Mouse (Mus musculus) ES-E14 (cell line): ENCODE measurements at regions not wholly inside any gene's neighbourhood (a gene's known extent, or its start where the extent isn't known, plus 50 kb on each side); places are given as distances from the start of the nearest gene placed in this dataset.

Experiments
- DNase-seq: peaks from one replicate; pipeline ENCODE4 v3.0.0-alpha.2; 2013; ENCODE audit warnings: low read depth, low spot score
- H3K27ac ChIP-seq: 2 replicates; pipeline ENCODE4 v1.5.1; 2012; ENCODE audit warnings: low read depth, mild to moderate bottlenecking, low read length, moderate library complexity, mixed read lengths; ENCODE audit not compliant: poor library complexity, insufficient read depth, severe bottlenecking
- H3K36me3 ChIP-seq: 2 replicates; pipeline ENCODE4 v1.6.1; 2012; ENCODE audit warnings: mild to moderate bottlenecking, low read length, moderate library complexity, mixed read lengths; ENCODE audit not compliant: control insufficient read depth, poor library complexity, insufficient read depth, severe bottlenecking
- H3K4me1 ChIP-seq, 2 experiments: fragments of 150-350 bp in 1 of 2; sonication (generic) in 1 of 2; 2 replicates each; pipeline ENCODE4 v1.6.1; 2012; ENCODE audit warnings: low read length in 2 of 2, mild to moderate bottlenecking in 1 of 2, mixed read lengths in 1 of 2; ENCODE audit not compliant: control insufficient read depth in 2 of 2, insufficient read depth in 2 of 2, poor library complexity in 1 of 2
- H3K4me3 ChIP-seq, 2 experiments: fragments of 150-350 bp in 1 of 2; sonication (generic) in 1 of 2; 2 replicates each; pipeline ENCODE4 v1.5.1; 2012; ENCODE audit warnings: low read length in 2 of 2, low read depth in 1 of 2, mild to moderate bottlenecking in 1 of 2, mixed read lengths in 1 of 2; ENCODE audit not compliant: insufficient read depth in 1 of 2, poor library complexity in 1 of 2, severe bottlenecking in 1 of 2
- H3K9ac ChIP-seq: 2 replicates; pipeline ENCODE4 v1.6.1; 2012; ENCODE audit warnings: low read depth, mild to moderate bottlenecking, low read length, mixed read lengths; ENCODE audit not compliant: poor library complexity, insufficient read depth, severe bottlenecking
- H3K9me3 ChIP-seq: fragments of 150-350 bp; sonication (generic); 2 replicates; pipeline ENCODE4 v1.6.1; 2012; ENCODE audit warnings: low read depth, mild to moderate bottlenecking, low read length; ENCODE audit not compliant: control insufficient read depth, insufficient read depth
- CHD2 ChIP-seq: IDR thresholded peaks from 2 replicates; pipeline ENCODE4 v1.6.1; 2014; ENCODE audit warnings: mild to moderate bottlenecking, low read depth, low read length, inconsistent platforms
- HCFC1 ChIP-seq: IDR thresholded peaks from 2 replicates; pipeline ENCODE4 v1.6.1; 2012; ENCODE audit warnings: low read length, inconsistent platforms, borderline replicate concordance; ENCODE audit not compliant: insufficient read depth
- MAFK ChIP-seq: IDR thresholded peaks from 2 replicates; pipeline ENCODE4 v1.6.1; 2014; ENCODE audit warnings: mild to moderate bottlenecking, low read depth, low read length, inconsistent platforms; ENCODE audit not compliant: insufficient read depth
- ZC3H11A ChIP-seq: IDR thresholded peaks from 2 replicates; pipeline ENCODE4 v1.6.1; 2012; ENCODE audit warnings: low read depth, mild to moderate bottlenecking, inconsistent platforms, low read length, borderline replicate concordance
- ZNF384 ChIP-seq: IDR thresholded peaks from 2 replicates; pipeline ENCODE4 v1.6.1; 2012; ENCODE audit warnings: low read depth, low read length, inconsistent platforms
- in situ Hi-C, 2 experiments: fragments of 600-800 bp; cut with MboI; formaldehyde crosslinking; loops; one replicate each; pipeline ENCODE4 v1.15.1; 2025; ENCODE audit warnings: low sequenced_read_pairs in 2 of 2, inconsistent platforms in 1 of 2; ENCODE audit not compliant: unreplicated experiment in 2 of 2

DNA sequence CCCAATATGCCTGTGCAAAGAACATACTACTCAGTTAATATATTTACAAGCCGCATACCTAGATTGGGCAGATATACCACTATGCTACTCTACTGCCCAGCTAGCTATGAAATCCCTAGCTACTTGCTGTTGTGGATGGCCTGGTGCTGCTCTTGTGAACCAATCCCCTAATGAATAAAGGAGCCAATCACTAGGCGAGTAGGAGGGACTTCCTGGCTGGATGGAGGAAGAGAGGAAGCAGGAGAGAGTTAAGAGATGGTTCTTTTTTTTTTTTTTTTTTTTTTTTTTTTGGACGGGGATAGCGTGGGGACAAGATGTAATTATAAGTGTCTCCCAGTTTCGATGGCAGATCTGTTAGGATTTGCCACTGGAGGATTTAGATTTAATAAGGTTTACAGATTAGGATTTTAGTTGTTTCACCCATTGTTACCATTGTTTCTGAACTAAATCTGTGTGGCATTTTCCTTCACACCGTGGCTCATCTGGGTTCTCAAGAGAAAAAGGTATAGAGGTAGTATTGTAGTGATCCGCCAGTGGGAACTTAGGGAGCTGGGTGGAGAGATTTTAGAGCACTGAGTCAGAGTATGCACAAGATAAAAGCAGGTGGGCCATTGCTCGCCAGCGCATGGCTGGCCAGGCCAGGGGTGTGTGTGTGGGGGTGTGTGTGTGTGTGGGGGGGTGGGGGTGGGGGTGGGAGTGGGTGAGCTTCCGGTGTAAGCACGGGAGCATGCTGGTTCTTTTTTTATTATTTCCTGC, 55.1 kb upstream of the Tns3 start:
- H3K36me3 ChIP-seq: no peaks in the 10 kb centered on the region
- peak overlapping the region; percentile 45 to 67 for H3K4me3 ChIP-seq
- peaks cover 5 to 6% of the 10 kb centered on the region in 2 experiments; a peak in 3 of 4 replicates for H3K4me1 ChIP-seq
- peak overlapping the region; percentile 63; the same call in 1 of the 2 replicates for H3K27ac ChIP-seq
- no peaks in the 10 kb centered on the region for H3K9me3 ChIP-seq
- in situ Hi-C loops: no loop called here
- no peak for TF ChIP-seq HCFC1
- no peak for TF ChIP-seq ZC3H11A
- peak; percentile 96 for TF ChIP-seq ZNF384
- no peak for TF ChIP-seq MAFK
- H3K9ac ChIP-seq: peak overlapping the region; percentile 74; the same call in 1 of the 2 replicates
- DNase-seq: no peak

- DNase-seq: no peak
- TF ChIP-seq CHD2 (no peak), HCFC1 (no peak)
- peaks cover 0 to 1% of the 10 kb centered on the region in 2 experiments; a peak in 1 of 4 replicates for H3K4me1 ChIP-seq
- H3K4me3 ChIP-seq: no peak overlapping the region
- H3K27ac ChIP-seq: no peak overlapping the region
- H3K9ac ChIP-seq: no peak overlapping the region
- no peaks in the 10 kb centered on the region for H3K9me3 ChIP-seq
- H3K36me3 ChIP-seq: no peaks in the 10 kb centered on the region
- in situ Hi-C loops: no loop called here
Measured at GRCm38 (mm10) chr11:8717774-8718173, 53.4 kb upstream of the Tns3 start.

- no peak for DNase-seq
- TF ChIP-seq HCFC1 (no peak), CHD2 (no peak)
- H3K4me3 ChIP-seq: no peak overlapping the region
- H3K4me1 ChIP-seq: peaks cover 0 to 1% of the 10 kb centered on the region in 2 experiments; a peak in 1 of 4 replicates
- no peaks in the 10 kb centered on the region for H3K36me3 ChIP-seq
- no peak overlapping the region for H3K9ac ChIP-seq
- H3K9me3 ChIP-seq: no peaks in the 10 kb centered on the region
- no peak overlapping the region for H3K27ac ChIP-seq
- in situ Hi-C loops: no loop called here
Measured at GRCm38 (mm10) chr11:8716858-8717257, 52.5 kb upstream of the Tns3 start.

DNA sequence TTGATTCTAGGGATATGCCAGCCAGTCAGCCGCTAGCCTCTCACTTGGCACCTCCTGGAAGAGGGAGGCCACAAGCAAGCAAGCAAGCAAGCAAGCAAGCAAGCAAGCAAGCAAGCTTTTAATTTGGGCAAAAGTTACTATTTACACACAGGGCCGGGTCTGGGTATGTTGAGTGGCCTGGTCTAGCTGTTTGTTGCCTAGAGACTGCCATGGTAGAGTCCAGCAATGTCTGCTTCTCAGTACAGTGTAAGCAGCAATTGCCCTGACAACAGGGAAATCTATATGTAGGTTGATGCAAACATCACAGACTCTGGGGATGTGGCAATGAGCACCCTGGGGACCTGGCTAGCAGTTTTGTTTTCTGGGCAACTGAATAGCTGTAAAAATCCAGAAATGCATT, 51.4 kb upstream of the Tns3 start:
- no peak for DNase-seq
- Histone ChIP-seq H3K4me3 (no peak overlapping the region), H3K36me3 (no peaks in the 10 kb centered on the region), H3K27ac (no peak overlapping the region), H3K9me3 (no peaks in the 10 kb centered on the region), H3K4me1 (peaks cover 0 to 1% of the 10 kb centered on the region in 2 experiments; a peak in 1 of 4 replicates), H3K9ac (no peak overlapping the region)
- in situ Hi-C loops: no loop called here
- TF ChIP-seq ZC3H11A (no peak), ZNF384 (no peak), CHD2 (no peak), MAFK (no peak), HCFC1 (no peak)
